Mouse (Mus musculus) intestine, postnatal 0 days (tissue): Measurements from ENCODE around the gene Yap1. TPM values are rescaled to one million over a fixed set of nuclear protein-coding genes. Genes with fewer than 3 reads are reported as not detected.

Experiments
- ATAC-seq: fragments of 200-750 bp; cut with Nextera tagmentation; 2 replicates; pipeline ENCODE4 v1.8.0; 2017; ENCODE audit warnings: mild to moderate bottlenecking, moderate TSS enrichment, moderate library complexity
- H3K27ac ChIP-seq: fragments of 300-500 bp; sonication (generic); 2 replicates; pipeline ENCODE4 v1.5.1; 2014; ENCODE audit warnings: mild to moderate bottlenecking, low read depth, low read length, moderate library complexity
- H3K27me3 ChIP-seq: fragments of 300-500 bp; sonication (generic); replicated peaks from 2 replicates; pipeline ENCODE4 v1.6.1; 2014; ENCODE audit warnings: low read length, mixed read lengths; ENCODE audit not compliant: control insufficient read depth, insufficient read depth
- H3K36me3 ChIP-seq: fragments of 300-500 bp; sonication (generic); 2 replicates; pipeline ENCODE4 v1.6.1; 2014; ENCODE audit warnings: mild to moderate bottlenecking, moderate library complexity; ENCODE audit not compliant: control insufficient read depth, insufficient read depth
- H3K4me1 ChIP-seq: fragments of 300-500 bp; sonication (generic); replicated peaks from 2 replicates; pipeline ENCODE4 v1.6.1; 2014; ENCODE audit warnings: antibody characterized with exemption, low read length, mixed read lengths; ENCODE audit not compliant: control insufficient read depth, insufficient read depth
- H3K4me2 ChIP-seq: fragments of 300-500 bp; sonication (generic); replicated peaks from 2 replicates; pipeline ENCODE4 v1.6.1; 2014; ENCODE audit warnings: low read depth, mild to moderate bottlenecking, moderate library complexity
- H3K4me3 ChIP-seq: fragments of 300-500 bp; sonication (generic); 2 replicates; pipeline ENCODE4 v1.5.1; 2014; ENCODE audit warnings: low read depth, low read length
- H3K9ac ChIP-seq: fragments of 300-500 bp; sonication (generic); 2 replicates; pipeline ENCODE4 v1.6.1; 2014; ENCODE audit warnings: mild to moderate bottlenecking, low read depth, low read length
- H3K9me3 ChIP-seq: fragments of 300-500 bp; sonication (generic); 2 replicates; pipeline ENCODE4 v1.6.1; 2016; ENCODE audit warnings: mixed run types; ENCODE audit not compliant: control insufficient read depth
- CTCF ChIP-seq: sonication (generic); IDR thresholded peaks from 2 replicates; pipeline ENCODE4 v1.5.1; 2016; ENCODE audit warnings: low read depth, mild to moderate bottlenecking, control low read depth, antibody characterized with exemption, moderate library complexity
- WGBS: fragments of 180-500 bp; shearing (Covaris S2); extraction: QIAGEN DNeasy Blood & Tissue Kit; methylation state at CpG from one replicate; pipeline ENCODE4 v1.1.7; 2014; 5-methylcytosine and 5-hydroxymethylcytosine counted together
- polyA plus RNA-seq: library from polyadenylated mRNA; unstranded; fragments of >200 nt; fragmentation: Nextera tagmentation; extraction: Ambion mirVana; gene quantifications from 2 replicates; pipeline ENCODE4 v1.2.1, GENCODE M21; 2015

Gene Yap1
- polyA plus RNA-seq, result 11.4 TPM in 2 replicates

- Histone ChIP-seq H3K4me2 (peak within 1 kb of the TSS; percentile 83), H3K4me1 (no peaks in the 10 kb centered on the region), H3K27me3 (no peaks in the 10 kb centered on the region), H3K27ac (peak within 1 kb of the TSS; percentile 94), H3K4me3 (peak within 1 kb of the TSS; percentile 96), H3K9ac (peak within 1 kb of the TSS; percentile 91), H3K36me3 (peaks cover 16% of the 10 kb centered on the region; the same call in 1 of the 2 replicates), H3K9me3 (no peaks in the 10 kb centered on the region)
- TF ChIP-seq CTCF, result no peak
- peak; percentile 76 for ATAC-seq
- under 1% methylated on average over 74 of the region's 79 CpGs for WGBS
Measured at GRCm38 (mm10) chr9:8004370-8004991, at the start of gene Yap1. TSS of gene Yap1 (minus strand) at chr9:8004596.

- Histone ChIP-seq H3K9me3 (no peaks in the 10 kb centered on the region), H3K36me3 (no peaks in the 10 kb centered on the region), H3K27me3 (no peaks in the 10 kb centered on the region), H3K4me3 (peak overlapping the region; percentile 74), H3K4me2 (peak overlapping the region; percentile 92), H3K9ac (no peak overlapping the region), H3K4me1 (0 out of 2 replicates have a peak, but pooled peaks cover 2% of the 10 kb centered on the region), H3K27ac (no peak overlapping the region)
- 17% methylated on average over 5 of the region's 5 CpGs for WGBS
- ATAC-seq, result 0 out of 2 replicates have a peak, but pooled peaks have one; percentile 8
- TF ChIP-seq CTCF, result no peak
Measured at GRCm38 (mm10) chr9:8043044-8043387, 38.6 kb upstream of the Yap1 start.

- H3K9ac ChIP-seq, result peak within 1 kb of the TSS; percentile 54; the same call in 1 of the 2 replicates
- no peaks in the 10 kb centered on the region for H3K36me3 ChIP-seq
- peak within 1 kb of the TSS; percentile 92 for H3K4me2 ChIP-seq
- under 1% methylated on average over 39 of the region's 39 CpGs for WGBS
- peak within 1 kb of the TSS; percentile 54 for H3K27ac ChIP-seq
- H3K9me3 ChIP-seq, result no peaks in the 10 kb centered on the region
- TF ChIP-seq CTCF, result no peak
- peak within 1 kb of the TSS; percentile 74 for H3K4me3 ChIP-seq
- 0 out of 2 replicates have a peak, but pooled peaks cover 2% of the 10 kb centered on the region for H3K4me1 ChIP-seq
- H3K27me3 ChIP-seq, result no peaks in the 10 kb centered on the region
- peak; percentile 95 for ATAC-seq
Measured at GRCm38 (mm10) chr9:8042338-8043043, 38.1 kb upstream of the Yap1 start, which contains the start of gene Cfap300. TSS of gene Cfap300 (minus strand) at chr9:8042823.

GRCm38 (mm10) chr9:8035546-8035945 lies 31.1 kb upstream of the Yap1 start:
- WGBS, result 11% methylated on average over 7 of the region's 7 CpGs
- Histone ChIP-seq H3K4me2 (0 out of 2 replicates have a peak overlapping the region, but pooled peaks have one; percentile 28), H3K9me3 (no peaks in the 10 kb centered on the region), H3K27ac (no peak overlapping the region; the same call in 1 of the 2 replicates), H3K27me3 (no peaks in the 10 kb centered on the region), H3K4me1 (peaks cover 4% of the 10 kb centered on the region), H3K36me3 (no peaks in the 10 kb centered on the region), H3K9ac (no peak overlapping the region), H3K4me3 (no peak overlapping the region)
- no peak for TF ChIP-seq CTCF
- ATAC-seq, result peak; percentile 68

- no peak for TF ChIP-seq CTCF
- 0 out of 2 replicates have a peak overlapping the region, but pooled peaks have one; percentile 28 for H3K4me2 ChIP-seq
- no peak overlapping the region for H3K9ac ChIP-seq
- H3K4me3 ChIP-seq, result no peak overlapping the region
- H3K27ac ChIP-seq, result no peak overlapping the region; the same call in 1 of the 2 replicates
- H3K9me3 ChIP-seq, result no peaks in the 10 kb centered on the region
- H3K36me3 ChIP-seq, result no peaks in the 10 kb centered on the region
- H3K4me1 ChIP-seq, result peaks cover 4% of the 10 kb centered on the region
- 49% methylated on average over 4 of the region's 4 CpGs for WGBS
- no peak for ATAC-seq
- H3K27me3 ChIP-seq, result no peaks in the 10 kb centered on the region
Measured at GRCm38 (mm10) chr9:8035091-8035490, 30.7 kb upstream of the Yap1 start.

- peaks cover 4% of the 10 kb centered on the region for H3K4me1 ChIP-seq
- no peak overlapping the region for H3K9ac ChIP-seq
- H3K27ac ChIP-seq, result no peak overlapping the region; the same call in 1 of the 2 replicates
- H3K27me3 ChIP-seq, result no peaks in the 10 kb centered on the region
- no peak overlapping the region for H3K4me3 ChIP-seq
- ATAC-seq, result no peak
- 48% methylated on average over 1 of the region's 1 CpGs for WGBS
- no peaks in the 10 kb centered on the region for H3K36me3 ChIP-seq
- no peak for TF ChIP-seq CTCF
- no peaks in the 10 kb centered on the region for H3K9me3 ChIP-seq
- H3K4me2 ChIP-seq, result no peak overlapping the region
Measured at GRCm38 (mm10) chr9:8034143-8034542, 29.7 kb upstream of the Yap1 start.
